Mouse (Mus musculus) cerebellum, adult 2 months (tissue): ENCODE results near the gene Rangap1. TPM values are rescaled to one million over a fixed set of nuclear protein-coding genes. Genes with fewer than 3 reads are reported as not detected.

Experiments
- DNase-seq, 2 experiments: peaks; one replicate each; pipeline ENCODE4 v3.0.0; 2021
- H3K27ac ChIP-seq: fragments of 200-500 bp; 2 replicates; pipeline ENCODE4 v1.5.1; 2012; ENCODE audit warnings: low read length, control low read depth, inconsistent platforms; ENCODE audit not compliant: insufficient read depth
- H3K27me3 ChIP-seq: fragments of 200-500 bp; 2 replicates; pipeline ENCODE4 v1.6.1; 2012; ENCODE audit warnings: inconsistent platforms, mild to moderate bottlenecking, low read length, moderate library complexity; ENCODE audit not compliant: control insufficient read depth, insufficient read depth
- H3K4me1 ChIP-seq: fragments of 200-500 bp; 2 replicates; pipeline ENCODE4 v1.6.1; 2011; ENCODE audit warnings: low read length; ENCODE audit not compliant: control insufficient read depth, insufficient read depth
- H3K4me3 ChIP-seq: fragments of 200-500 bp; replicated peaks from 2 replicates; pipeline ENCODE3; 2011; ENCODE audit warnings: mild to moderate bottlenecking, low read depth, low read length, control low read depth; ENCODE audit not compliant: insufficient read depth
- CTCF ChIP-seq: fragments of 200-500 bp; IDR thresholded peaks from 2 replicates; pipeline ENCODE4 v1.5.1; 2011; ENCODE audit warnings: low read depth, mild to moderate bottlenecking, control low read depth, low read length, moderate library complexity, borderline replicate concordance; ENCODE audit not compliant: insufficient read depth
- POLR2A ChIP-seq: fragments of 200-500 bp; IDR thresholded peaks from 2 replicates; pipeline ENCODE4 v1.6.1; 2011; ENCODE audit warnings: low read length, control low read depth, borderline replicate concordance; ENCODE audit not compliant: insufficient read depth
- WGBS: fragments of 180-500 bp; shearing (Covaris S2); methylation state at CpG from one replicate; pipeline ENCODE4 v1.1.7; 2018; 5-methylcytosine and 5-hydroxymethylcytosine counted together
- polyA plus RNA-seq: library from polyadenylated mRNA; depleted of rRNA; stranded (reverse); fragments of >200 nt; gene quantifications from 2 replicates; pipeline ENCODE4 v1.2.3, GENCODE M21; 2012; rRNA removed

The Rangap1 gene
- polyA plus RNA-seq, 1 experiment: 113 TPM

DNA sequence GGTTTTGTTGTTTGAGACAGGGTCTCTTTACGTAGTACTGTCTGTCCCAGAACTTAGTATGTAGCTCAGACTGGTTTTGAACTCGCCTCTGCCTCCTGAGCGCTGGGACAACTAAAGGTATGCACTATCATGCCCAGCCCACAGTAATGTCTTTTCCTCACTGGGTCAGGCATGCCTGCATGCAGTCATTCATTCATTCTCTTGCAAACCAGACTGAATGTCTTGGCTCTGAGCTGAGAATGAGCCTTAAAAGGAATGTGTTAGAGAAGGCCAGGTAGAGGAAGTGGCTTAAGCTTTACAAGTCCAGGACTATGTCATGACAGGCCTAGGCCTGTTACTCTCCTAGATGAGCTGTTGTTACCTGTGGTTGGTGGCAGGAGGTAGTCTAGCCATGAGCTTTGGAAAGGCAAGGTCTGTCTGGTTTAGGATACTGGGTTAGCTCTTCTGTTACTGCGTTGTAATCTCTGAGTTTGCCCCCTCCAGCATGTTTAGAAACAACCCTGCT lies 65.0 kb downstream of the Rangap1 start:
- H3K4me1 ChIP-seq: no peaks in the 10 kb centered on the region
- no peak for DNase-seq
- H3K27me3 ChIP-seq: no peaks in the 10 kb centered on the region
- WGBS: 97% methylated on average over 4 of the region's 4 CpGs
- H3K27ac ChIP-seq: no peak overlapping the region
- TF ChIP-seq POLR2A (no peak), CTCF (no peak)
- H3K4me3 ChIP-seq: no peak overlapping the region

DNA sequence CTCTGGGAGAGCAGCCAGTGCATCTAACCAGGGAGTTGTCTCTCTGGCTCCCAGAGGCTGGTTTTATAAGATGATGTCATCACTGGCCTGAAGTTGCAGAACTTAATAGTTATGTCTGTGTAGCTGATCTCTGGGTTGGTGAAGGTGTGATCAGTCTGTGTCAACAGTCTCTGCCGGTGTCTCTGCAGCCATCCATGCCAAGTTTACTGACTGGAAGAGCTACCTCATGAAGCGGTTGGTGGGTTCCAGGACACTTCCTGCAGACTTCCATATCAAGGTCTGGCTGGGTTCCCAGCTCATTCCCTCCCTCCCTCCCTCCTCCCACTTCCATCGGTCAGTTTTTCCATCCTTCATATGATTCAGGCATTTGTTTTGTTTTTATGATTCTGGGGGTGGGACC lies 68.7 kb downstream of the Rangap1 start:
- 25% methylated on average over 3 of the region's 3 CpGs for WGBS
- no peak for DNase-seq
- Histone ChIP-seq H3K4me1 (no peaks in the 10 kb centered on the region), H3K27ac (no peak overlapping the region), H3K27me3 (no peaks in the 10 kb centered on the region), H3K4me3 (no peak overlapping the region)
- TF ChIP-seq CTCF: no peak
- TF ChIP-seq POLR2A: no peak

DNA sequence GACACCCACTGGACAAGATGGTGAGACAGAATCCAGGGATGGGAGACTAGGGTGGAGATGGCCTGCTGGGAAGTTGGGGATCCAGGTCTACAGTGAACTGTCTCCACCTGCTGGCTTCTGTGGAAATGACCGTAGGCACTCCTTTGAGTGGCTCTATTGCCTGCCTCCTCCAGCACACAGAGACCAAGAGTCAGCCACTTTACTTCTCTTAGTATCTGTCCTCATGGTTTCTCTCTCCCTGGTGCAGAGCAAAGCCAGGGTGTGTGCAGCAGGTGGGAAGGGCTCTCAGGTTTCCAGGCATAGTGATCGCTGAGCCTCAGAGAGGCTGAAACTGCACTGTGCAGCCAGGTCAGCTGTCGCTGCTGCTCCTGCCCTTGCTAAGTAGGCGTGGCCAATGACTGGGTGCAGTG lies 75.1 kb downstream of the Rangap1 start:
- DNase-seq: peak; percentile 38 to 50

DNA sequence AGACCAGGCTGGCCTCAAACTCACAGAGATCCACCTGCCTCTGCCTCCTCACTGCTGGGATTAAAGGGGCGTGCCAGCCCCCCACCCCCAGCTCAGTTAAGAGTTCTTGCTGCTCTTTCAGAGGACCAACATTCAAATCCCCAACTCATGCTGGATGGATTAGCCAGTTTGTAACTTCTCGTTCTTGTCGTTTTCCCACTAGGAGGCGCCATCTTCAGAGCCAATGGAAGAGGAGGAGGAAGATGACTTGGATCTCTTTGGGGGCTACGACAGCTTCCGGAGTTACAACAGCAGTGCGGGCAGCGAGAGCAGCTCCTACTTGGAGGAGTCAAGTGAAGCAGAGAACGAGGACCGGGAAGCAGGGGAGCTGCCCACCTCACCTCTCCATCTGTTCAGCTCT lies 78.4 kb downstream of the Rangap1 start:
- Histone ChIP-seq H3K4me3 (no peak overlapping the region), H3K27ac (no peak overlapping the region), H3K27me3 (no peaks in the 10 kb centered on the region), H3K4me1 (no peaks in the 10 kb centered on the region)
- TF ChIP-seq POLR2A (no peak), CTCF (no peak)
- DNase-seq: no peak
- WGBS: 80% methylated on average over 10 of the region's 10 CpGs

More for the DNA sequence above, 75.1 kb downstream of the Rangap1 start:
- WGBS: 77% methylated on average over 4 of the region's 4 CpGs
- H3K4me1 ChIP-seq: no peaks in the 10 kb centered on the region
- H3K4me3 ChIP-seq: no peak overlapping the region
- no peak overlapping the region for H3K27ac ChIP-seq
- TF ChIP-seq CTCF: peak; percentile 78
- TF ChIP-seq POLR2A: no peak
- H3K27me3 ChIP-seq: no peaks in the 10 kb centered on the region

DNA sequence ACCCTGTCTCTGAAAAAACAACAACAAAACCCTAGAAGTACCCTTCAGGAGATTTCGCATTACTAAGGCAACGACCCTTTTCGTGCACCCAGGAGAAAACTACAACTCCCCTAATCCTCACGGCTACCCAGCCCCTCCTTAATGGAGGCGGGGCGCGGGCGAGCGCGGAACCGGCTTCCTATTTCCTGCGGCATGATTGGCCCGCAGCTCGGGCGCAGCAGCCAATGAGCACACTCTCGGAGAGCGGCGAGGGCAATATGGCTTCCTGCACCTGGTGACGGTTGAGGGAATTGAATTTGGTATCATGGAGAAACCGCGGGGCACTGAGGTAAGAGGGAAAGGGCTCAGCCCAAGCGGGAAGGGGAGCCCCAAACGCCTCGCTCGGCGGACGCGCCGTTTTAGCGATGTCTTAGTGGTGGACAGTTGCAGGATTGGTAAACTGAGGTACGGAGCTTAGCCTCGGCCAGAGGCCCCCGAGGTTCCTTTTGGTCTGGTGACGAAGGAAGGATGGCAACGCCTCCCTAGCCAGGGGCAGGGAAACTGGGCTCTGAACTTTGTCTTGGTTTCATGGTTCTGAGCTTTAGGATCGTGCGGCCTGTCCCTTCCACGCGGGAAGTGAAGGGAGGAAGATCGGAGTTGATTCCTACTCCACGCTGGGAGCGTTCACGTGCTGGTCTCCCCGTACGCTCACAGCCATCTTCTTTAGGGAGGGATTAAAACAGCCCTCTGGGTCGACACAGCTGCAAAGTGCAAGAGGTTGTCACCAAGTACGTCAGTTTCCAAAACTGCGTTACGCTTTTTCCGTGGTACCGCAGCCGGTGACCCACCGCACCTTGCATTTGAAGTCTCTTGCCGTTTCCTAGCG lies 81.4 kb downstream of the Rangap1 start, which contains the start of gene L3mbtl2:
Gene L3mbtl2, plus strand, starts transcription at position 193 of the 865 bp plus-strand sequence.
- no peak for TF ChIP-seq CTCF
- peak; percentile 36; the same call in 1 of the 2 replicates for TF ChIP-seq POLR2A
- Histone ChIP-seq H3K27ac (no peak within 1 kb of the TSS), H3K4me3 (peak within 1 kb of the TSS; percentile 95), H3K4me1 (no peaks in the 10 kb centered on the region), H3K27me3 (no peaks in the 10 kb centered on the region)
- 1% methylated on average over 55 of the region's 55 CpGs for WGBS
- DNase-seq: peak; percentile 90 to 93

DNA sequence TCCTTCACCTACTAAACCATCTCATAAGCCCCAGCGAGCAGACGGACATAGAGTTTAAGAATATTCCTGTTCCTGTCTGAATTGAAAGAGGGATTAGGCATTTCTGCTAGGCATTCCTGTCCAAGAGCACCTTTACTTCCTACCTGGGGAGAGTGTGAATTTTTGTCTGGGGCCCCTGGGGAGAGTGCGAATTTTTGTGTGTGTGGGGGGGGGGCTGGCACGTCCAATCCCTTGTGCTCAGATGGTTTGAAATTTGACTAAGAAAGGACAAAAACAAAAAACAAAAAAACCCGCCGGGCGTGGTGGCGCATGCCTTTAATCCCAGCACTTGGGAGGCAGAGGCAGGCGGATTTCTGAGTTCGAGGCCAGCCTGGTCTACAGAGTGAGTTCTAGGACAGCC lies 82.0 kb downstream of the Rangap1 start:
- no peaks in the 10 kb centered on the region for H3K27me3 ChIP-seq
- no peak for TF ChIP-seq CTCF
- TF ChIP-seq POLR2A: no peak
- no peak overlapping the region for H3K27ac ChIP-seq
- DNase-seq: no peak
- WGBS: 64% methylated on average over 10 of the region's 10 CpGs
- no peaks in the 10 kb centered on the region for H3K4me1 ChIP-seq
- peak overlapping the region; percentile 95 for H3K4me3 ChIP-seq

DNA sequence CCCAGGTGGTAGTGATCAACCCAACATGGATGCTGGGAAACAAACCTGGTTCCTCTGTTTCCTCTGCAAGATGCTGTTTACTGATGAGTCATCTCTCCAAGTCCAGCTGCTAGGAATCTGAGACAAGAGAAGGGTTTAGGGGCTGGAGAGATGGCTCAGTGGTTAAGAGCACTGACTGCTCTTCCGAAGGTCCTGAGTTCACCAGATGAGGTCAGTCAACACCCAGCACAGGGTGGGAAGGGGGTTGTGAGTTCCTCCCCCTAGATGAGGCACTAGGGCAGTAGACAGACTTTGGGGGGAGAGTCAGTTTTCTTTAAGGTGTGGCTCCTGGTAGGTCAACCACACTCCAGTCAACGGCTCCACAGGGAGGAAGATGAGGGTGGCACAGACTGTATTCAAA lies 83.6 kb downstream of the Rangap1 start:
- H3K27ac ChIP-seq: no peak overlapping the region
- H3K27me3 ChIP-seq: no peaks in the 10 kb centered on the region
- 88% methylated on average over 2 of the region's 2 CpGs for WGBS
- H3K4me3 ChIP-seq: no peak overlapping the region
- no peaks in the 10 kb centered on the region for H3K4me1 ChIP-seq
- TF ChIP-seq POLR2A (no peak), CTCF (no peak)
- DNase-seq: no peak

Other genes with a start within 250 kb of the Rangap1 start
- 39.3 and 42.0 TPM in 2 replicates for gene Ep300, start 160.2 kb downstream of the Rangap1 start, polyA plus RNA-seq
- gene L3mbtl2, start 81.6 kb downstream of the Rangap1 start, polyA plus RNA-seq: 28.0 and 28.9 TPM in 2 replicates
- gene Chadl, start 48.2 kb downstream of the Rangap1 start, polyA plus RNA-seq: 16.6 and 17.4 TPM in 2 replicates
- gene Zc3h7b, start 473 bp downstream of the Rangap1 start, polyA plus RNA-seq: 67.0 and 72.1 TPM in 2 replicates
- 279 and 288 TPM in 2 replicates for gene Tef, start 56.9 kb upstream of the Rangap1 start, polyA plus RNA-seq
- 36.9 and 51.5 TPM in 2 replicates for gene Tob2, start 113.3 kb upstream of the Rangap1 start, polyA plus RNA-seq
- 62.4 and 67.3 TPM in 2 replicates for gene Phf5a, start 126.4 kb upstream of the Rangap1 start, polyA plus RNA-seq
- 621 and 638 TPM in 2 replicates for gene Aco2, start 126.8 kb upstream of the Rangap1 start, polyA plus RNA-seq
- 50.4 and 51.2 TPM in 2 replicates for gene Polr3h, start 180.7 kb upstream of the Rangap1 start, polyA plus RNA-seq
- gene Csdc2, start 191.2 kb upstream of the Rangap1 start, polyA plus RNA-seq: 258 and 264 TPM in 2 replicates
- gene Pmm1, start 215.4 kb upstream of the Rangap1 start, polyA plus RNA-seq: 249 and 289 TPM in 2 replicates
- gene 1700029P11Rik, start 235.0 kb upstream of the Rangap1 start, polyA plus RNA-seq: not detected in 2 replicates
- 35.9 and 37.9 TPM in 2 replicates for gene Xrcc6, start 242.3 kb upstream of the Rangap1 start, polyA plus RNA-seq